Mouse (Mus musculus): ENCODE results near the gene Hivep3.
A peak's percentile ranks its signal among the peaks of the same experiment; 100 is the strongest.

Gene Hivep3

GRCm38 (mm10) chr4:119733184-119733880 lies at the start of gene Hivep3:
TSS of gene Hivep3 (plus strand) at chr4:119733784.
- DNase-seq, result peak; percentile 100

- DNase-seq, result no peak
Observed at GRCm38 (mm10) chr4:119685746-119686145, 47.8 kb upstream of the Hivep3 start.

- DNase-seq, result no peak
Observed at GRCm38 (mm10) chr4:119698339-119698738, 35.2 kb upstream of the Hivep3 start.

- DNase-seq, result no peak
Observed at GRCm38 (mm10) chr4:119701269-119701954, 32.2 kb upstream of the Hivep3 start.

GRCm38 (mm10) chr4:119703965-119704364 lies 29.6 kb upstream of the Hivep3 start:
- DNase-seq, result no peak

- DNase-seq, result no peak
Observed at GRCm38 (mm10) chr4:119707326-119707725, 26.3 kb upstream of the Hivep3 start.

- DNase-seq, result peak; percentile 13
Observed at GRCm38 (mm10) chr4:119707751-119708150, 25.8 kb upstream of the Hivep3 start.

- no peak for DNase-seq
Observed at GRCm38 (mm10) chr4:119710208-119710607, 23.4 kb upstream of the Hivep3 start.

- DNase-seq, result peak; percentile 35
Observed at GRCm38 (mm10) chr4:119717443-119717842, 16.1 kb upstream of the Hivep3 start.

GRCm38 (mm10) chr4:119721531-119721930 lies 12.1 kb upstream of the Hivep3 start:
- DNase-seq, result no peak

- no peak for DNase-seq
Observed at GRCm38 (mm10) chr4:119726074-119726473, 7.5 kb upstream of the Hivep3 start.

- no peak for DNase-seq
Observed at GRCm38 (mm10) chr4:119727871-119728270, 5.7 kb upstream of the Hivep3 start.

- peak; percentile 33 for DNase-seq
Observed at GRCm38 (mm10) chr4:119733942-119734341, 358 bp downstream of the Hivep3 start.

- no peak for DNase-seq
Observed at GRCm38 (mm10) chr4:119734352-119734751, 768 bp downstream of the Hivep3 start.

- peak; percentile 69 for DNase-seq
Observed at GRCm38 (mm10) chr4:119738641-119739040, 5.1 kb downstream of the Hivep3 start.

- no peak for DNase-seq
Observed at GRCm38 (mm10) chr4:119739301-119740062, 5.9 kb downstream of the Hivep3 start.

GRCm38 (mm10) chr4:119748341-119748740 lies 14.8 kb downstream of the Hivep3 start:
- DNase-seq, result no peak

- DNase-seq, result no peak
Observed at GRCm38 (mm10) chr4:119750157-119750556, 16.6 kb downstream of the Hivep3 start.

GRCm38 (mm10) chr4:119750681-119751211 lies 17.2 kb downstream of the Hivep3 start:
- peak; percentile 26 for DNase-seq

GRCm38 (mm10) chr4:119751408-119752006 lies 17.9 kb downstream of the Hivep3 start:
- DNase-seq, result peak; percentile 71

- DNase-seq, result no peak
Observed at GRCm38 (mm10) chr4:119759574-119760233, 26.1 kb downstream of the Hivep3 start.

- no peak for DNase-seq
Observed at GRCm38 (mm10) chr4:119760820-119761219, 27.2 kb downstream of the Hivep3 start.
